Mouse (Mus musculus) cerebellum, postnatal 10 days (tissue): ENCODE results near the gene Raver2.

ENCODE experiments used
- DNase-seq, 2 experiments: peaks; one replicate each; pipeline ENCODE4 v3.0.0; 2021; ENCODE audit warnings: mixed read lengths in 2 of 2

Gene Raver2

DNA sequence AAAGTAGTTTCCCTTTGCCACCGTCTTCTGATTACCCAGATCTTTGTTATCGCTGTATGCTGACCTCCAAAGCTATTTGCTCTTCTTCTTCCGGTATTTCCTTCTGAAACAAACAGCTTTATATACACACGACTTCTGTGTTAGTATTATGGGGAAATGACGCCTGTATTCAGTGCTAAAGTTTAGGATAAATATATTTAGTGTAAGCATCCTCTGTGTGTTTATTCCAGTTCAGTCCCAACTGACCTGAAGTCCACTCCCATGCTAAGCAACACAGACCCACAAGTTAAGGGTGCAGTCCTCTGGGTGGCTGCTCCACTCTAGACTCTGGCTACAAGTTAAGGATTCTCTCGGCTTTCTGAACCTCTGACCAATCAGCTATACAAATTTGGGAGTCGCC lies 52.2 kb downstream of the Raver2 start:
- DNase-seq, result no peak

DNA sequence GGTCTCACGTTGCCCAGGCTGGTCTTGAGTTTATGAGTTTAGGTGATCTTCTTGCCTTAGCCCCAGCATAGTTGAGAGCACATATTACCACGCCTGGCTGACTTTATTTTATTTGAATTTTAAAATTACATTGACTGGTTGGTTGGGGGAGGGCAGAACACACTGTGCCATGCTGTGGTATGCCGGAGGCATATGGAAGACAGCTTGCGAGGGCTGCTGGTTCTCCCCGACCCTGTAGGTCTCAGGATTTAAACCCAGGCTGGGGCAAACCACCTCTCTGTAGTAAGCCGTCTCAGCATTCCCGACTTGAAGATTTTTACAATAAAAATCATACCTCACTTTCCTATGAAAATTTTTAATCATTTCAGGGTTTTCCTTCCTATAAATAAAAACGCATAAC lies 66.2 kb downstream of the Raver2 start:
- peak in 1 of 2 experiments; percentile 26 for DNase-seq

DNA sequence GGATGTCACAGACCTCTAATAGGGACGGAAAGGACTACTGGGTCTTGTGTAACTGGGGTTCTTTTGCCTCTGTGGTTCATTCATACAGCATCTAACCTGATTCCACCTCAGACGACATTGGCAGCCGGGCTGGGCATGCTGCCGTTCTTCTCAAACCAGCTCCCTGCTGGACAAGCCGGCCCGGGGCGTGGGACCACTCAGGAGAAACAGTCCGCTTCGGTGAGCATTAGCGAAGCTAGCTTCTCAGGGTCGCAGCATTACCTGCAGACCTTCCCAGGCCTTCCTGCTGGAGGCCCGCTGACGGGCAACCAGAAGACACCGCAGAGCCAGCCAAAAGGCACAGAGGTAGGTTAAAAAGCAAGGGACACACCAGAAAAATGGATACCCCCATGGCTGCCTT lies 67.1 kb downstream of the Raver2 start:
- peak; percentile 34 to 51 for DNase-seq

DNA sequence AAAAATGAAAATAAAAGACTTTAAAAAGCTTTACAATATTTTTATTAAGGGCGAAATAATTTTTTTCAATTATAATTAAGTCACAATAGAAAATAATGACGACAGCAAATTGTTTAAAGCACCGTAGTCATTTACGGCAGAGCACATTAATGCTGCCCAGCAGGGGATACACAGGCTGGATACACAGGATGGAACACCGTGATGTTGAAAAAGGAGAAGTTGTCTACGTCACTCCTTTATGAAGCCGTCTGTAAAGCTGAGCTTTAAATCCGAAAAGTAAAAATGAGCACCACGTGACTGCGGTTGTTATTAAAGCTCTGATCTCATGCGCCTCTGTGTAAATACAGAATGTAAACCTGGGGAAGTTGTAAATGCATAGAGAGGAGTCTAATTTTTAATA lies 69.2 kb downstream of the Raver2 start:
- no peak for DNase-seq

DNA sequence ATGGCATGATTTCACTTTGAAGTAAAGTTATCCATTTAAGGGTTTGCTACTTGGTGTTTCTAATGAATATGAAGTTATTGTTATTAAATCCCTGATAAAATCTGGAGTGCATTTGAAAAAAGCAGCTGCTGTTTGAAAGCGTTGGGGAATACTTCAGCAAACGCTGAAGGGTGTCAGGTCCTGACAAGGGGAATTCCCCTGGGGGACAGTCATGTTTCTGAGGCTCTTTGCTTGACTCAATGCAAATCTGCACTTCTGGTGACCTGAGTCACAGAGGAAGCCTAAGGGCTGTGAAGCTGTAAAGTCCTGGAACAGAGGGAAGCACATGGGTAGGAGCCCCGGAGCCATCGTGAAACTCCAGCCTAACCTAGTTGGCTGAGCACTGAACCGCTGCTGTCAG lies 73.0 kb downstream of the Raver2 start:
- no peak for DNase-seq

DNA sequence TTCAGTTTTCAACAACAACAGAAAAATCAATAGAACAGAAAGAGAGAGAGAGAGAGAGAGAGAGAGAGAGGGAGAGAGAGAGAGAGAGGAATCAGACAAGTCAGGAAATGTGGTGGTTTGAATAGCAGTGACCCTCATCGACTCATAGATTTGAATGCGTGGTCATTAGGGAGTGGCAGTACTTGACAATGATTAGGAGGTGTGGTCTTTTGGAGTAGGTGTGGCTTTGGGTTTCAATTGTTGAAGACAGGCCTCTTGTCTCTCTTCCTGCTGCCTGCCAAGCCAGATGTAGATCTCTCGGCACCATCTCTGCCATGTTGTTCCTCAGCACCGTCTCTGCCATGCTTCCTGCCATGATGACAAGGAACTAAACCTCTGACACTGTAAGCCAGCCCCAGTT lies 75.1 kb downstream of the Raver2 start:
- DNase-seq, result no peak

DNA sequence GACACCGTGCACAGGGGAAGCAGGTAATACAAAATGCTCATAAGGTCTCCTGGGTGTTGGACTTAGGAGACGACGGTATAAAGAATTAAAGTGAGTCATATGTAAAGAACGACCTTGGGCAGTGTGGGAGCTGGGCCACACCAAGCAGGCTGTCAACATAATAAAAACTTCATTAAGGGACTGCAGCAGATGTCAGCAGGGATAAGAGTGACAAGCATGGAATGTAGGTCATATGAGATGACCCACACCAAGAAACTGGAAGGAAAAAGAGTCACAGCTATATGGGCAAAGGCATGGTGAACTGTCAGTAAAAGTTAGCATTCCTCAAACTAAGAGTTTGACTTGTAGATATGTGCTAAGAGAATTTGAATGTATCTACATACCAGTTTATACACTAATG lies 75.6 kb downstream of the Raver2 start:
- no peak for DNase-seq

DNA sequence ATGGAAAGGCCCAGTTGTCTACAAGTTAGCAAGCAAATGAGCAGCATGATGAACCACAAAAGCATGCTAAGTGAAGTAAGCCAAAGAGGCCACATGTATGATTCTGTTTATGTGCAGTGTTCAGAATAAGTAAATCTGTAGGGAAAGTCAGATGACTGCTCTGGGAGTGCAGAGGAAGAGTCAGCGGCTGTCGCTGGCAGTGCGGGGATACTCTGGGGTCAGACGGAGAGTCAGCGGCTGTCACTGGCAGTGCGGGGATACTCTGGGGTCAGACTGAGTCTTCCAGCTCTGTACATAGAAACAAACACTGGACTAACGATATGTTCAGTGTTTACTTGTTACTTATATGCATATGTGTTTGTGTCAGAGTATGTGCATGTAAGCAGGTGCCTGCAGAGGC lies 76.0 kb downstream of the Raver2 start:
- DNase-seq, result peak in 1 of 2 experiments; percentile 28

DNA sequence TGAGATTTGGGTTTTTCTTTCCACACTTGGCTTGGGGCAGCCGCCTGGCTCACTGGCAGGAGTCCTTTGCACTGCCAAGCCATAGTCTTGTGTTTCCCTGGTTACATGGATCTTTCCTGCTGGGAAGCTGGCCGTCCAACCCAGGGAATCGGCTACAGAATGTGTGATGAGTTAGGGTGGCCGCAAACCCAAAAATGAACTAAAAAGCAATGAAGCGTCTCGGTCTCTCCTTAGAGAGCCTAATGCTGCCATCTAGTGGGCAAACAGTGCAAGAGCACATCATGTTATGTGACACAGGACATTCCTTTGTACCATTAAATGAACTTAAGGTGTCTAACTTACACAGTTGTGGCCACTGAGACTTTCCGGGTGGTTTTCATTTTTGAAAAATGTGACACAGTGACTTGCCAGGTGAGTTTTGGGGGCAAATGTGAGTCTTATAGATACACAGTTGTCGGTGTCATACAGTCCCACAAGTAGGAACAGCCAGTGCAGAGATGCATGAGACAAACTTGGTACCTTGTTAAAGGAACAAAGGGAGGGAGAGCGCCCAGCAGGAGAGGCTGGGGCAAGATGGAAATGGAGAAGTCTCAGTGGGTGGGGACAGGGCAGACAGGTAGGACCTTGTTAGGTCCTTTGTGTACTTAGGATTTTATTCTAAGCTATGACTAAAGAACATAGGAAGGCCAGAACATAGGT lies 77.4 kb downstream of the Raver2 start:
- peak; percentile 95 to 97 for DNase-seq

DNA sequence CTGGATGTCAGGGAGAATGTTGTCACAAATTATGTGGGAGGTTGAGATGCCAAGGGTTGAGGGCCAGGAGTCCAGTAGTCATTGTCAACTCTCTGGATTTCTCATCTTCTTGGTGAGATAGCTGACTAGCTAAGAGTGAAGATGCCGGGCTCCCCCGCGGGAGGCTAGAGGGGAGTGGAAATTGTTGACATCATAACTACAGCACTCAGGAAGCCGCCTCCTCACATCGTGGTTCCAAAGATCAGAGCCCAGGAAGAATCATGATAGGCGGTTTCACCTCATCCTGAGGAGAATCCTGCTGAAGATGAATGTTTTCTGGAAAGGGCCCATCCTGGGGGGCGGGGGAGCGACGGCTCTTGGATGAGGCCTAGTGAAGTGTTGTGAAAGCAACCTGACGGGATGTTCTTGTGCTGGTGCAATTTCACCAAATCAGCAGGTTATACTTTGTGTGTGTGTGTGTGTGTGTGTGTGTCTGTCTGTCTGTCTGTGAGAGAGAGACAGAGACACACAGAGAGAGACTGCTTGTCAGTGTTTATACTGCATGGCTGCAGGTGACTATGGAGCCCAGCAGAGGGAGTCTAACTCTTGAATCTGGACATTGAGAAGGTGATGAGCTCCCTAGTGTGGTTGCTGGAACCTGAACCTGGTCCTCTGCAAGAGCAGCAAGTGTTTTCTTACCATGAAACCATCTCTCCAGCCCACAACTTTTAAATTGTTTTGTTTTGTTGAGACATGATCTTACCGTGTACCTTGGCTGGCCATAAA lies 78.3 kb downstream of the Raver2 start:
- peak in 1 of 2 experiments; percentile 12 for DNase-seq

DNA sequence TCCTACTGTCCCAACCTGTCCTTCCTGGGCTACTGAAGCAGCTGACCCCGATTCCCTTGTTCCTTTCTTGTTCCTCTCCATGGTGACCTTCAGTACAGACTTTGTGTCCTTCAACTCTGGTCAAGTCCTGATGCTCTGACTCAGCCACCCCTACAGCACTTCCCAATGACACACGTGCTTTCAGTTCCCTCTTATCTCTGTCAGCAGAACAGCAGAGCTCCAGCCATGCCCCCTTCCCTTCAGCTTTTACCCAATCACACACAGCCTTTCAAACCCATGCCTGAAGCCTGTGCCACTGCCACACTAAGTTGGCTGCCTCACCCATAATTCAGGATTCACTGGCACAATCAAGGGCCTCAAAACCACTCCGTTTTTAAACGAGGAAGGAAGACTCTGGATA lies 86.8 kb downstream of the Raver2 start:
- no peak for DNase-seq

DNA sequence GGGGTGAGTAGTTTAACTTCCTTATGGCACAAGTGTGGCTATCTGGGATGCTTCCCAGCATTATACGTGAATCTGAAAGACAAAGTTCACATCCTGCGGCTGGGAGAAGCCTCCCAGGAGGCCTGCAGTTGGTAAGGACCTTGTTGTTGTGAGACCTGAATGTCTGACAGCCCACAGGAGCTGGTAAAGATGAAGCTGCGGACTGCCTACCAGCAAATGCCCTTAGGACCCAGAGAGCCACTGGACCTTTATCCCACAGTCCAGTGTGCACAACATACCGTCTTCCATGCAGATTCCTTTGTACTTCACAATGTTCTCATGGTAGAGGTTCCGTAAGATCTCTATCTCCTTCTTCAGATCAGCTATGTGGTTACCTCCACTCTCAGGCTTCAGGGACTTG lies 88.7 kb downstream of the Raver2 start:
- DNase-seq, result no peak

DNA sequence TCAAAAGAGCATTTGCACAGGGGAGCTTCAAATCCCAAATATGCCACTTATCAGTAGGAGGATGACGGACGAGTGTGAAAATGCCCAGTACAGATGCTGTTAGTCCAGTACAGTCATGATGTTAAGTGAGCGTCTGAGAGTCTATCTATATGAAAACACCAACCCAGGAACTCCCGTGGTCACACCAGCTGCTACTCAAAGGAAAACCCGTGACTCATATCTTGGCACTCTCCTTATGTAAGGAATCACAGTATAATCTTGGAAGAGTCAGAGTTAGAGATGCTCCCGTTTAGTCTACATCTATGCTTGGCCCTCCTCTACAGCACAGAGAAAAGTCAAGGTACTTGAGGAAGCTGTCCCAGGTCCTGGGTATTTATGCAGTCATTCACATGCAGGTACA lies 89.5 kb downstream of the Raver2 start:
- DNase-seq, result peak; percentile 20 to 28

DNA sequence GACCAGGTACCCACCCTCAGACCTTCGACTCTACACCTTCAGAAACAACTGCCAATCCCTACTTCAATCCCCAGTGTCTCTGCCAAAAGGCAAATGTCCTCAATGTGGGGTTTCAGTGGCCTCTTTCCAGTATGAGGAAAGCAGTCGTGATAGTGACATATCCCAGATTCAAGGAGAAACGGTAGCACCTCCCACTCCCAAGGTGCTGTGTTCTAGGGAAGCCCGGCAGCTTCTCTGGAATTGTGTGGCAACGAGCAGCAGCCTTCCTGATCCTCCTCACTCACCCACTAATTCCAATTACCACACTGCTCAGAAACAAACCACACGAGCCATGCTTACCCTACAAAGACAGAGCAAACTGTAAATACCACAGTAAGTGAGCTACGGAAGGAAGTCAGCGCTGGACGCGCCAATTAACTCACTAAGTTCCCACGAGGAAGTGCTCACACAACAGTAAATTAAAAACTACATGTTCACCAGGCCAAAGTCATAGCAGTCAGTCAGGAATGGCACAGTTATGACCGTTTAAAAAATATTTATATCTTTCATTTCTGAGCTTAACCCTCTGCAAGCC lies 90.5 kb downstream of the Raver2 start:
- no peak for DNase-seq

DNA sequence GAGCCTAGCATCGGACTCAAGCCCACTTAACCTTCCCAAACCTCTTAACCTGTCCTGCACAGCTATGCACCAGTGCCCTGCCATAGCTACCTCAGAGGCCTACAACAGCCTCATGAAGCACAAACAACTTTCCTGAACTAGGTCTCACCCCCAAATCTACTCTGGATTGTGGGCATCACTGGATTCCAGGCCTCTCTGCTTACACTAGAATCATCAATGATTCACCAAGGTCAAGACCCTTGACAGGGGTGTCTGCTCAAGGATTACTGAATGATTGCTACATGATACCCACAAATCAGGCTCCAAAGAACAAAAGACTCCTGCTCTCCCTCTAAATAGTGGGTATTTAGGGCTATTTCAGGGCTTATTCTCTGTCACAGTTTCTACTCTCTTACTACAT lies 92.0 kb downstream of the Raver2 start:
- DNase-seq, result no peak

DNA sequence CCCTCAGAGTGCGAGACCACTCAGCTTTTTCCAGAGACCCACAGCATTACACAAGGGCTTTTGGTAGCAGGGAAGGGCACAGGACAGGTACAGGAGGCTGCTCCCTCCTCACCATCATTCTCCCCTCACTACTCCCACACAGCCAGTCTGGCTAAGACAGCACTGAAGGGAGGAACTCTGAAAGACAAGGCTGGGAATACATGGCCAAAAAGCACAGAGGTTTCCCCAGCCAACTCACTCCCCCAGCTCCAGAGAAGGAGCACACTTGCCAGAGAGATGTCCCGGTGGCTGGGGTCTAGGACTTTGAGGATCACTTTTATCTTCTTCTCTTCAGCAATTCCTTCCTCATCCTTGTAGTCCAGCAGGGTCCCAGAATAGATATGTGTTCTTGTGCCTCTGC lies 95.4 kb downstream of the Raver2 start:
- no peak for DNase-seq

DNA sequence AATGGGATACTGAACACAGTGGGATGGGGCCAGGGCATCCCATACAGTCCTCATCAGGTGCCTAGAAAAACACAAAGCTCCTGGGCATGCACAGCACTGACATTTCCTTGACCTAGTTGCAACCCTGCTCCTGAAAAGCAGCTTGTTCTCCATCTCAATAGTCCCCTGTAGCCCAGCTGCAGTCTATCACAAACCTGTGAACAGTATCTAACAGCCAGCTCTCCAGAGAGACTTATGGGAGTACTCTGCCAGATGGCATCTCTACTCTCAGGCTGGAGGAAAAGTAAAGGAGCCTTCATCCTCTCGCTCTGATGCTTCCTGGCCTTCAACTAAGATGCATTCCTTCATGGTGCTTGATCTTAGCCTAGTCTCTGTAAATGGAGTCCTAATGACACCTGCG lies 95.9 kb downstream of the Raver2 start:
- DNase-seq, result no peak

DNA sequence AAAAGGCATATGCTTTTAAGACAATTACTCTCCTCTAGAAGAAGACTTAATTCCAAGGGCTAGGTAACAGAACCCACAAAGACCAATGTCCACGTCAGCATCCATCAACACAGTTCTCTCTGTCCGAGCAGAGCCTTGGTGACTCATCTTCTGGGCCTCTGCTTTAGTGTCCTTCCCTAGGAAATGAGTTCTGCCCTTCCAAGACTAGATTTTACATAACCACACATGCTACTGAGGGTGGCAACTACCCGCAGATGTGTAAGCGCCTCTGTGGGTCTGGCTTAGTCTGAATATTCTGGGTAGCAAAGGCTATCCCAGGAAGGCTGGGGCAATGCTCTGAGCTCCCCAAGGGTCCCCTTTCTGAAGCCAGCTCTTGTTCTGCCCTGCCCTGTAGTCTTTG lies 97.0 kb downstream of the Raver2 start:
- no peak for DNase-seq

DNA sequence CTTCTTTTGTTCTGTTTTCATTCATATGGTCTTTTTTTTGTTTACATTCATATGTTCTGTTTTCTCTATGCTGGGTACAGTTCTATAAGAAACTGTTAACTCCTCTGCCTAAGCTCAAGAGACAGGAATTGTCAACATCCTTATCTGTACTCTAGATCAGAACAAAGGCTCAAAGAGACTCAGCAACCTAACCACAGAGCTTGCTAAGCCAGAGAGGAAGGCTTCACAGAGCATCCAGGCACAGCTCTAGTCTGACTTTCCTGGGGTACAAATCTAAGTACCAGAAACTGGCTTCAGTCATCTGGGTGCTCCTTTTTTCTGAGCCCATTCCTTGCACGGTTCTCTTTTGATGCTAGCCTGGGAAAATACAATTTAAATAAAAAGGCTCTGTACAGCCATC lies 99.0 kb downstream of the Raver2 start:
- no peak for DNase-seq

DNA sequence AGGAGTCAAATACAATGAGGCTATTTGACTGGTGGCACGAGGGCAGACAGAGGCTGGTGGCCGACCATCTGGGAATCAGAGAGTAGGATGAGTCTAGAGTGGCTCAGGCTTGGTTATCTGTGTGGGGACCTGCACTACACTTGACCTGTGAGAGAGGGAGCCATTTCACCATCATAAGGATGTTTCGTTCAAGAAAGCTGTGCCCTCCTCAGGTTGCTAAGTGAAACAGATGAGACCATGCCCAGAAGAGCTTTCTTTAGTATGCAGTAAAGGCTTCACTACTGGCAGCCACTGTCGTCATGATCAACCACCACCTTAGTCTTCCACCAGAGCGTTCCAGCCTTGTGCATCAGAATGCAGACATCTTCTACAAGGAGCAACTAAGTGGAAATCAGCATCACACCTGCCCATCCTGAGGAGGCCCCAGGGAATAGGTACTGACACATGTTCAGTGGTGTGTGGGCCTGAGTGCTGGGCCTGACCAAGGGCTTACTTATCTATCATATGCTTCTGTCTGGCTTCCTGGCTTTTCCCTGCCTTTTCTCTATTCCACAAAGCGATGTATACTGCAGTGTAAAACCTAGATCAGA lies 99.5 kb downstream of the Raver2 start:
- peak; percentile 71 to 75 for DNase-seq

DNA sequence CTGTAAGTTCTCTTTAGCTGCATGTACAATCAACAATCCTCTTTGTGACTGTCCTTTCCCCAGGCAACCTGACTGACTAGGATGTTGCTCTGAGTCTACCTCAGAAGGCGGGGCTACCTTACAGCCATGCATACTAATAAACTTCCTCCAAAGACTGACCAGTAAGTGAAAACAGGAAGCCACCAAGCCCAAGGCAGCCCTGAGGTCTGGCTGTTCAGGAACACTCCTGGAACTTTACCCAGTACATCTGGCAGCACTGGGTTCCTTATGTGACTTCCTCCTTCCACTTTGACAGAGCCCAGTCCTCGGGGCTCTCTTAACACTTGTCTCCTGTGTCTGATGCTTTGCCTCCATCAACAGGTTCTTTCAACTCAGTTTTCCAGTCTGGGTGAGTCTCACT lies 104.0 kb downstream of the Raver2 start:
- no peak for DNase-seq

DNA sequence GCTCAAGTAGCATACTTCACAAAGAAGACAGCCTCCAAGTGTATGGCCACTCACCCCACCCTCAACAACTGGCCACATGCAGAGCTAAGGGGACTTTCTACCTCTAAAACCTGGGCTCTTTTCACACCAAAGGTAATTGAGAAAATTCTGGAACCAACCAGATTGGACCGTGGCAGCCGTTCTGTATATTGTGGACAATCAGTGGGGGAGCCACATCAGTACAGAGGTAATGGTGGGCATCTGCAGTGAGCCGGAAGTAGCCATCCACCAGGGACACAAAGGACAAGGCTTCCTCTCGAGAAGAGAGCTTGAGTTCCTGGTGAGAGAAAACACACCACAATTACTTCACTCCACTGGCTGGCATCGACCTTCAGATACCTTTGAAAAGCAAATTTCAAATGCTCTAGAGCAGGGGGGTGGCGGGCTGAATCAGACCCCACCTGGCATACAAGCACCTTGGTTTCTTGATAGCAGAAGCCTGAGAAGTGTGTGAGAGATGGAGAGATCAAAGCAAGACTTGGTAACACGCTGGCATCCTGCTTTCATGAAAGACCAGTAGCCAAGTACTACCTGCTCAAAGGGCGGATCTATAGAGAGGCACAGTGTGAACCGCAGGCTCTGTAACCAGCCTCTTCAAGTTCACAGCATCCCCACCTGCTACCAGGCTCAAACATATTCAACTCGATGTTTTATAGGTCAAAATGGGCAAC lies 106.3 kb downstream of the Raver2 start:
- DNase-seq, result no peak

DNA sequence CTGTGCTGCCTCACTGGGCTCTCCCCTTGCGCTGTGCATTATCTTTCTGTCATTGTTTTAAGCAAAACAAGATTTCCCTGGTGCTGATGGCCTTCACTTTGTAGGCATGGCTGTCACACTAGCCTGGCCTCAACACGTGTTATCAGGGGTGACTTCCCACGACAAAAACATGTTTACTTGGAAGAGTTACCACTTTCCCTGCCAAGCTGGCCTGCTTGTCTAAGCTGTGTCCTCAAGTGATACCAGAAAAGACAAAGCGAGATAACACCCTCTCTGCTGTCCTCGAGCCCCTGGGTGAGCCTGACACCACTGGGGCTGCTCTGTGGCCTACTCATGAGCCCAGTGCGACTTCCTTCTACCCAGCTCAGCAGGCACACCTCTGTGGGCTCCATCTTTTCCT lies 107.3 kb downstream of the Raver2 start:
- DNase-seq, result no peak
